Mouse (Mus musculus): ENCODE results near the gene Sgcg.

Gene Sgcg

DNA sequence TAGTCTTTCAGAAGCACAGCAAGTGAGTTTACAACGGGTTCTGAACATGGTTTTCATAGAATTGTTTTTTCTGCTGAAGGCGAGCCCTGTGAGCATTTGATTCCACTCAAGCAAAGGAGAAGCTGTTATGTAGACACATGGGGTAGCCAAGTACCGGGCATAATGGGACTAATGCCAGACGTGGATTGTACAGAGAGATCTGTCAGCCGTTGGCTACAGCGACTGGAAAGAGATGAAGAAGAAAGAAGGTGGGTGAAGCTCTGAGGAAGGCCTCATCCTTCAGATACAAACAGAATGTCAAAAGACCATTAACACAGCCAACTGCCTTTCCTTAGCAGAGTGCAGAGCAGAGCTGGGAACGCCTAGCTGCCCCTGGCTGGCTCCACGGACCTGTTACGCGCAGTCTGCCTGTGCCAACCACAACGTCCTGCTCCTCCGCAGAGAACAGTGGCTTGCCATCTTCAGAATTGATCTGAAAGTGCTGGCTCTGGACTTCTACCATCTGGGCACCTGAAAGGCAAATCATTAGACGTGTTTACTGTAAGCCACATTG lies 26.2 kb downstream of the Sgcg start:
- no peak for DNase-seq (ENCODE audit: low read depth, low spot score)

DNA sequence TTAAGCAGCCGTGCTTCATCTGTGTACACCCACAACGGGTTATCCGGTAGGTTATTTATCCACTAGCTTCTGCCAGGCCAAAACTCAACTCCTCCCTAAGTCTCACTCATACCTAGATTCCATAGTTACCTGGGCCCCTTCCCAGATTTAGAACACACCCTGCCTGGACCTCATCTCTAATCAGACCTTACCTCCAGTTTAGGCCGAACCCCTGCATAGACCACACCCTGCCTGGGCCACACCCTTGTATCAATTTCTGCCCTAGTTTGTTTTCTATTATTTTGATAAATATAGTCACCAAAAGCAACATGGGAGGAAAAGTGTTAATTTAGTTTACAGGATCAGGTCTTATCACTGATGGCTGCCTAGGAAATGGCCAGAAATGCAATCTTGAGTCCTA lies 28.1 kb downstream of the Sgcg start:
- DNase-seq (ENCODE audit: low read depth, low spot score): no peak

GRCm38 (mm10) chr14:61229763-61230162 lies 28.5 kb downstream of the Sgcg start:
- DNase-seq (ENCODE audit: low read depth, low spot score): no peak

GRCm38 (mm10) chr14:61226151-61226550 lies 32.1 kb downstream of the Sgcg start:
- DNase-seq (ENCODE audit: low read depth, low spot score): no peak

GRCm38 (mm10) chr14:61224387-61225077 lies 33.8 kb downstream of the Sgcg start:
- DNase-seq (ENCODE audit: low read depth, low spot score): no peak

DNA sequence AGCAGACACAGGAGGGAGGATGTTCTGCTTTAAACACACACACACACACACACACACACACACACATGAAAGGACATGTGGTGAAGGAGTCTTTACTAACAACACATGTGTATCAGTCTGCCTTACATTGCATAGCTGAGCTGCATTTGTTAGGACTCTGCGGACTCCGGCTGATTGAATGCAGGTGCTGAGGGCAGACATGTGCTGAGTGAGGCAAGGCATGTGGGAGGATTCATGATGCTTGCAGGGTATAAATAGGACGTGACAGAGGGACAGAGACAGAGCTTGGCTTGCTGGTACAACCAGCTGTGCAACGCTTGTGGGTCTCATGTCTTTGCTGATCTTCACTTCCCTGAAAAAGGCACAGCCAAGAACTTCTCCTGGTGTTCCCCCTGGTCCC lies 34.5 kb downstream of the Sgcg start:
- no peak for DNase-seq (ENCODE audit: low read depth, low spot score)

- no peak for DNase-seq (ENCODE audit: low read depth, low spot score)
Measured at GRCm38 (mm10) chr14:61222506-61222905, 35.8 kb downstream of the Sgcg start.

- DNase-seq (ENCODE audit: low read depth, low spot score): no peak
Measured at GRCm38 (mm10) chr14:61221166-61221565, 37.1 kb downstream of the Sgcg start.

- no peak for DNase-seq (ENCODE audit: low read depth, low spot score)
Measured at GRCm38 (mm10) chr14:61211754-61212153, 46.5 kb downstream of the Sgcg start.

GRCm38 (mm10) chr14:61210111-61210510 lies 48.2 kb downstream of the Sgcg start:
- DNase-seq (ENCODE audit: low read depth, low spot score): no peak

- DNase-seq (ENCODE audit: low read depth, low spot score): no peak
Measured at GRCm38 (mm10) chr14:61194416-61194815, 63.9 kb downstream of the Sgcg start.

DNA sequence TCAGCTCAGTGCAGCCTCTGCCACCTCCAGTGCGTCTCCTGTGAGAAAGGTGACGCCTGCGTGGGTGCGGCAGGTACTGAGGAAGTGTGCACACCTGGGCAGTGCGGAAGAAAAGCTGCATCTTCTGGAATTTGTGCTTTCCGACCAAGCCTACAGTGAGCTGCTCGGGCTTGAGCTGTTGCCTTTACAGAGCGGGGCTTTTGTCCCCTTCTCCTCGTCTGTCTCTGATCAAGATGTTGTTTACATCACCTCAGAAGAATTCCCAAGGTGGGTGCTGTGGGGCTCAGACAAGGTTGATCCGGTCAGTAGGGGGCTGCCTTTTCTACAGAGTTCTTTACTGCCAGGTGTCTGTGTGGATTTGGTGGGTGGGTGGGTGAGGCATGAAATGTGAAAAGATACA lies 66.0 kb downstream of the Sgcg start:
- no peak for DNase-seq (ENCODE audit: low read depth, low spot score)

- DNase-seq (ENCODE audit: low read depth, low spot score): no peak
Measured at GRCm38 (mm10) chr14:61191904-61192303, 66.4 kb downstream of the Sgcg start.

DNA sequence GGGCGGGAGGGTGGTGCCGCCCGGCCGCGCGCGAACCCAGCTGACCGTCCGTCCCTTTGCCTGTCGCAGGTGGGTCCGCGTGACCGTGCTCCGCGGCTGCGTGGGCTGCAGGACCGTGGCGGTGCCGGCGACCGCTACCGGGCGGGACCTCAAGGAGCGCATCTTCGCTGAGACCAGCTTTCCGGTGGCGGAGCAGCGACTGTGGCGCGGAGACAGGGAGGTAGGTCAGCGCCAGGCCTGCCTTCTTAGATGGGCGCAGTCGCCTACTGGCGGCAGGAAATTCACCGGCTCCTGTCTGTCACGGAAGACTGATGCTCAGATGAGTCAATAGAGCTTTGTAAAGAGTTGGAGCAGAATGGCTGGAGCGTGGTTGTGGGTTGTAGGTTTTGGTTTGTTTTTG lies 85.1 kb downstream of the Sgcg start:
- DNase-seq (ENCODE audit: low read depth, low spot score): peak; percentile 86

- peak; percentile 100 for DNase-seq (ENCODE audit: low read depth, low spot score)
Measured at GRCm38 (mm10) chr14:61172548-61173158, 85.6 kb downstream of the Sgcg start.

GRCm38 (mm10) chr14:61171261-61171970 lies 86.9 kb downstream of the Sgcg start:
- DNase-seq (ENCODE audit: low read depth, low spot score): no peak
